Mouse (Mus musculus): ENCODE data around the gene Ube4a. TPM values are rescaled to one million over a fixed set of nuclear protein-coding genes. Genes with fewer than 3 reads are reported as not detected.

Ube4a gene
- polyA plus RNA-seq, 1 experiment from 2014 or later, result 26.3 TPM

- Histone ChIP-seq H3K4me3 (ENCODE audit: low read length) (no peak overlapping the region), H3K9ac (ENCODE audit: low read length) (no peak overlapping the region), H3K27ac (ENCODE audit: low read length) (no peak overlapping the region), H3K9me3 (ENCODE audit: control insufficient read depth, low read length) (no peaks in the 10 kb centered on the region), H3K4me1 (replicated peaks; ENCODE audit: control insufficient read depth, insufficient read depth, low read length) (no peaks in the 10 kb centered on the region), H3K27me3 (ENCODE audit: control insufficient read depth, insufficient read depth, low read depth, low read length) (no peaks in the 10 kb centered on the region), H3K36me3 (ENCODE audit: control insufficient read depth, insufficient read depth, low read length) (no peaks in the 10 kb centered on the region), H3K4me2 (ENCODE audit: low read depth, low read length) (no peak overlapping the region)
- no peak for ATAC-seq (ENCODE audit: low read depth)
- 54% methylated on average over 6 of the region's 6 CpGs for WGBS
Observed at GRCm38 (mm10) chr9:44999171-44999570, 33.8 kb upstream of the Ube4a start.

DNA sequence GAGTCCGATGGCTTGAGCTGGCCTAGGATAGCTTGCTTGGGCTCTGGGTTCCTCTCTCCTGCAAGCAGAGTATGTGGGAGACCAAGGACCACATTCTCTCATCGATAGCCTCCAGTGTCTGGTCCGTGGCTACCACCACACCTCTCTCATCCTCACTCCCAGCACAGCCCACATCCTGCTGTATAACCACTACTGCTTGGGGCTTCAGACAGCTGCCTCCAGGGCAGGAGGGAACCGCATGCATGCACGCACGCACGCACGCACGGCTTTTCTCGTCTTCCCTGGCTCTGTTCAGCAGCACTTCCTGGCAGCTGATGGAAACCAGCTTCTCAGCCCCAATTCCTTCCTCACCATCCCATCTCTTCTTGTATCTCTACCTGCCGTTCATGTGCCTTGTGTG is 32.7 kb upstream of the Ube4a start:
- WGBS, result 68% methylated on average over 11 of the region's 11 CpGs

GRCm38 (mm10) chr9:44996590-44996989 is 31.2 kb upstream of the Ube4a start:
- no peak overlapping the region for H3K4me3 ChIP-seq (ENCODE audit: low read length)
- WGBS, result 92% methylated on average over 7 of the region's 7 CpGs
- H3K4me2 ChIP-seq (ENCODE audit: low read depth, low read length), result no peak overlapping the region
- no peak overlapping the region for H3K9ac ChIP-seq (ENCODE audit: low read length)
- no peak for ATAC-seq (ENCODE audit: low read depth)
- H3K27ac ChIP-seq (ENCODE audit: low read length), result no peak overlapping the region
- H3K27me3 ChIP-seq (ENCODE audit: control insufficient read depth, insufficient read depth, low read depth, low read length), result no peaks in the 10 kb centered on the region
- H3K36me3 ChIP-seq (ENCODE audit: control insufficient read depth, insufficient read depth, low read length), result no peaks in the 10 kb centered on the region
- H3K4me1 ChIP-seq (replicated peaks; ENCODE audit: control insufficient read depth, insufficient read depth, low read length), result no peaks in the 10 kb centered on the region
- no peaks in the 10 kb centered on the region; the same call in 1 of the 2 replicates for H3K9me3 ChIP-seq (ENCODE audit: control insufficient read depth, low read length)

More for the DNA sequence above, 32.7 kb upstream of the Ube4a start:
- H3K4me3 ChIP-seq (ENCODE audit: low read length), result no peak overlapping the region
- no peak overlapping the region for H3K4me2 ChIP-seq (ENCODE audit: low read depth, low read length)
- no peak for ATAC-seq (ENCODE audit: low read depth)
- H3K4me1 ChIP-seq (replicated peaks; ENCODE audit: control insufficient read depth, insufficient read depth, low read length), result no peaks in the 10 kb centered on the region
- no peak overlapping the region for H3K27ac ChIP-seq (ENCODE audit: low read length)
- no peak overlapping the region for H3K9ac ChIP-seq (ENCODE audit: low read length)
- H3K9me3 ChIP-seq (ENCODE audit: control insufficient read depth, low read length), result no peaks in the 10 kb centered on the region
- H3K36me3 ChIP-seq (ENCODE audit: control insufficient read depth, insufficient read depth, low read length), result no peaks in the 10 kb centered on the region
- H3K27me3 ChIP-seq (ENCODE audit: control insufficient read depth, insufficient read depth, low read depth, low read length), result no peaks in the 10 kb centered on the region

- H3K27me3 ChIP-seq (ENCODE audit: control insufficient read depth, insufficient read depth, low read depth, low read length), result no peaks in the 10 kb centered on the region
- H3K27ac ChIP-seq (ENCODE audit: low read length), result no peak overlapping the region
- 62% methylated on average over 4 of the region's 4 CpGs for WGBS
- no peak overlapping the region for H3K4me3 ChIP-seq (ENCODE audit: low read length)
- no peaks in the 10 kb centered on the region for H3K36me3 ChIP-seq (ENCODE audit: control insufficient read depth, insufficient read depth, low read length)
- H3K4me1 ChIP-seq (replicated peaks; ENCODE audit: control insufficient read depth, insufficient read depth, low read length), result no peaks in the 10 kb centered on the region
- no peak for ATAC-seq (ENCODE audit: low read depth)
- no peaks in the 10 kb centered on the region; the same call in 1 of the 2 replicates for H3K9me3 ChIP-seq (ENCODE audit: control insufficient read depth, low read length)
- H3K9ac ChIP-seq (ENCODE audit: low read length), result no peak overlapping the region
- no peak overlapping the region for H3K4me2 ChIP-seq (ENCODE audit: low read depth, low read length)
Observed at GRCm38 (mm10) chr9:44994962-44995361, 29.6 kb upstream of the Ube4a start.

GRCm38 (mm10) chr9:44993268-44993667 is 27.9 kb upstream of the Ube4a start:
- no peak overlapping the region for H3K4me3 ChIP-seq (ENCODE audit: low read length)
- no peak overlapping the region for H3K9ac ChIP-seq (ENCODE audit: low read length)
- no peak overlapping the region for H3K27ac ChIP-seq (ENCODE audit: low read length)
- H3K27me3 ChIP-seq (ENCODE audit: control insufficient read depth, insufficient read depth, low read depth, low read length), result no peaks in the 10 kb centered on the region
- ATAC-seq (ENCODE audit: low read depth), result no peak
- no peaks in the 10 kb centered on the region for H3K36me3 ChIP-seq (ENCODE audit: control insufficient read depth, insufficient read depth, low read length)
- H3K4me2 ChIP-seq (ENCODE audit: low read depth, low read length), result no peak overlapping the region
- H3K9me3 ChIP-seq (ENCODE audit: control insufficient read depth, low read length), result no peaks in the 10 kb centered on the region; the same call in 1 of the 2 replicates
- WGBS, result 79% methylated on average over 2 of the region's 2 CpGs
- no peaks in the 10 kb centered on the region for H3K4me1 ChIP-seq (replicated peaks; ENCODE audit: control insufficient read depth, insufficient read depth, low read length)

GRCm38 (mm10) chr9:44992271-44992670 is 26.9 kb upstream of the Ube4a start:
- Histone ChIP-seq H3K36me3 (ENCODE audit: control insufficient read depth, insufficient read depth, low read length) (no peaks in the 10 kb centered on the region), H3K4me3 (ENCODE audit: low read length) (no peak overlapping the region), H3K27me3 (ENCODE audit: control insufficient read depth, insufficient read depth, low read depth, low read length) (no peaks in the 10 kb centered on the region), H3K9me3 (ENCODE audit: control insufficient read depth, low read length) (no peaks in the 10 kb centered on the region; the same call in 1 of the 2 replicates), H3K27ac (ENCODE audit: low read length) (no peak overlapping the region), H3K4me1 (replicated peaks; ENCODE audit: control insufficient read depth, insufficient read depth, low read length) (no peaks in the 10 kb centered on the region), H3K9ac (ENCODE audit: low read length) (no peak overlapping the region), H3K4me2 (ENCODE audit: low read depth, low read length) (no peak overlapping the region)
- no peak for ATAC-seq (ENCODE audit: low read depth)

DNA sequence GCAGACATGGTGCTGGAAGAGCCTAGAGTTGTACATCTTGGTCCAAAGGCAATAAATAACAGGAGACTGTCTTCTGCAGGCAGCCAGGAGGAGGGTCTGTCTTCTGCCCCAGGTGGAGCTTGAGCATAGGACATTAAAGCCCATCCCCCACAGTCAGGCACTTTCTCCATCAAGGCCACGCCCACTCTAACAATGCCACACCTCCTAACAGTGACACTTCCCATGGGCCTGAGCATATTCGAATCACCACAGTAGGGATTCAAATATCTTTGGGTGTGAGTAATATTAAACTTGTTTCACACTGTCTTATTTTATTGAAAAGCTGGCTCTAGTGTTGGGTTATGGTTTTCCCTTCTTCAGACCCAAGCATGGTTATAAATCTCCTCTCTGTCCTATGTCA is 26.4 kb upstream of the Ube4a start:
- no peak overlapping the region for H3K4me3 ChIP-seq (ENCODE audit: low read length)
- no peak overlapping the region for H3K4me2 ChIP-seq (ENCODE audit: low read depth, low read length)
- H3K4me1 ChIP-seq (replicated peaks; ENCODE audit: control insufficient read depth, insufficient read depth, low read length), result no peaks in the 10 kb centered on the region
- no peak overlapping the region for H3K9ac ChIP-seq (ENCODE audit: low read length)
- no peaks in the 10 kb centered on the region for H3K27me3 ChIP-seq (ENCODE audit: control insufficient read depth, insufficient read depth, low read depth, low read length)
- H3K27ac ChIP-seq (ENCODE audit: low read length), result no peak overlapping the region
- H3K36me3 ChIP-seq (ENCODE audit: control insufficient read depth, insufficient read depth, low read length), result no peaks in the 10 kb centered on the region
- no peak for ATAC-seq (ENCODE audit: low read depth)
- H3K9me3 ChIP-seq (ENCODE audit: control insufficient read depth, low read length), result no peaks in the 10 kb centered on the region; the same call in 1 of the 2 replicates
- WGBS, result 78% methylated on average over 2 of the region's 2 CpGs

DNA sequence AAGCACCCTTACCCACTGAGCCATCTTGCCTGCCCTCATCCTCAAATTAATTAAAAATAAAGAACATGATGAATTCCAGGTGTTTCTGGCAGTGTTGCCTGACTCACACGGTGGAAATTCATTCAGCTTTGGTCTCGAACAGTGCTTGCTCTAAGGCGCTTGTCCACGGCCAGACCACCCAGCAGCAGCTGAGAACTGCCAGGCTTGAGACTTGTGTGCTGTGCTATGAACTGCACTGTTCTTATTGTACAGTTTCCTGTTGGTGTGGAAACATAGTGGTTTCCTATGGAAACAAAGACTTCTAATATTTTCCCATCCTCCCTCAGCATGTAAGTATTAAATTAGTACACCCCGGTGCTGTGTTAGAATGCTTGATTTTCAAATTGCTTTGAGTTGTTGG is 21.6 kb upstream of the Ube4a start:
- WGBS, result 63% methylated on average over 5 of the region's 5 CpGs
- no peak overlapping the region for H3K4me3 ChIP-seq (ENCODE audit: low read length)
- no peaks in the 10 kb centered on the region for H3K36me3 ChIP-seq (ENCODE audit: control insufficient read depth, insufficient read depth, low read length)
- H3K9me3 ChIP-seq (ENCODE audit: control insufficient read depth, low read length), result no peaks in the 10 kb centered on the region
- H3K9ac ChIP-seq (ENCODE audit: low read length), result no peak overlapping the region
- H3K27me3 ChIP-seq (ENCODE audit: control insufficient read depth, insufficient read depth, low read depth, low read length), result no peaks in the 10 kb centered on the region
- no peak overlapping the region for H3K4me2 ChIP-seq (ENCODE audit: low read depth, low read length)
- no peak overlapping the region for H3K27ac ChIP-seq (ENCODE audit: low read length)
- H3K4me1 ChIP-seq (replicated peaks; ENCODE audit: control insufficient read depth, insufficient read depth, low read length), result no peaks in the 10 kb centered on the region
- no peak for ATAC-seq (ENCODE audit: low read depth)

DNA sequence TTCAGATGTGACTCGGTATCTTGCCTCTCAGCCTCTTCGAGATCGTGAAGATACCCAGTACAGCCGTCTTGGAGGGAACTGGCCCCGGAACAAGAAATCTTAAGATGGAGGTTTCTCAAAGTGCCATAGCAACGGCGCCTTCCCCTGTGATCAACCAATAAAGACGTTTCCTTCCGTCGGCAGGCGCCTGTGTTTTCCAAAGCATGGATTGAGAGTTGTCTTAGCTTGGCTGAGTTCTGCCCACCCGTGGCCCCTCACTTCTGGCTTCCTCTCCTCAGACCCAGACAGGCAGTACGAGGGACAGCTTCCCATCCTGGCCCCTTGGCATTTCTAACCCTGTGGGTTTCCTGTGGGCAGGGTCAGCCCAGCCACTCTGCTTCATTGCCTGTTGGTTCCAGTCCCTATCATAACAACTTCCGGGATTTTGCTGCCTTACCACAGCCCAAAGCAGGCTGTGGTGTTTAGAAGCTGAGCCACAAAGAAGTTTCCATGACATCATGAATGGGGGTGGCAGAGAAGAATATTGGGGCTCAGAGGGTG is 20.9 kb upstream of the Ube4a start:
- Histone ChIP-seq H3K27ac (ENCODE audit: low read length) (no peak overlapping the region), H3K36me3 (ENCODE audit: control insufficient read depth, insufficient read depth, low read length) (no peaks in the 10 kb centered on the region), H3K4me1 (replicated peaks; ENCODE audit: control insufficient read depth, insufficient read depth, low read length) (no peaks in the 10 kb centered on the region), H3K9ac (ENCODE audit: low read length) (no peak overlapping the region), H3K27me3 (ENCODE audit: control insufficient read depth, insufficient read depth, low read depth, low read length) (no peaks in the 10 kb centered on the region), H3K4me2 (ENCODE audit: low read depth, low read length) (no peak overlapping the region), H3K9me3 (ENCODE audit: control insufficient read depth, low read length) (no peaks in the 10 kb centered on the region), H3K4me3 (ENCODE audit: low read length) (no peak overlapping the region)
- WGBS, result 55% methylated on average over 14 of the region's 14 CpGs
- ATAC-seq (ENCODE audit: low read depth), result no peak

- H3K4me2 ChIP-seq (ENCODE audit: low read depth, low read length), result no peak overlapping the region
- H3K27me3 ChIP-seq (ENCODE audit: control insufficient read depth, insufficient read depth, low read depth, low read length), result no peaks in the 10 kb centered on the region
- H3K36me3 ChIP-seq (ENCODE audit: control insufficient read depth, insufficient read depth, low read length), result no peaks in the 10 kb centered on the region
- no peak overlapping the region for H3K27ac ChIP-seq (ENCODE audit: low read length)
- 73% methylated on average over 3 of the region's 3 CpGs for WGBS
- H3K9me3 ChIP-seq (ENCODE audit: control insufficient read depth, low read length), result no peaks in the 10 kb centered on the region
- no peak overlapping the region for H3K9ac ChIP-seq (ENCODE audit: low read length)
- H3K4me3 ChIP-seq (ENCODE audit: low read length), result no peak overlapping the region
- ATAC-seq (ENCODE audit: low read depth), result no peak
- no peaks in the 10 kb centered on the region for H3K4me1 ChIP-seq (replicated peaks; ENCODE audit: control insufficient read depth, insufficient read depth, low read length)
Observed at GRCm38 (mm10) chr9:44985721-44986161, 20.3 kb upstream of the Ube4a start.
